Mouse (Mus musculus) forebrain, embryonic 12.5 days (tissue): ENCODE measurements around the gene Erg28. TPM values are rescaled to one million over a fixed set of nuclear protein-coding genes. Genes with fewer than 3 reads are reported as not detected.

Experiments
- polyA plus RNA-seq: library from polyadenylated mRNA; unstranded; fragments of >200 nt; fragmentation: Nextera tagmentation; extraction: Ambion mirVana; gene quantifications from 2 replicates; pipeline ENCODE4 v1.2.1, GENCODE M21; 2016

Erg28 gene
- polyA plus RNA-seq, 1 experiment from 2014 or later = 97.7 TPM

Other genes starting within 250 kb of the Erg28 start
- 0.47 and 0.56 TPM in 2 replicates for gene Jdp2, start 225.5 kb downstream of the Erg28 start, polyA plus RNA-seq
- gene Batf, start 137.9 kb downstream of the Erg28 start, polyA plus RNA-seq = 0.56 and 1.5 TPM in 2 replicates
- gene Flvcr2, start 78.0 kb downstream of the Erg28 start, polyA plus RNA-seq = 1.4 and 1.5 TPM in 2 replicates
- 12.3 and 17.3 TPM in 2 replicates for gene Ttll5, start 109 bp upstream of the Erg28 start, polyA plus RNA-seq